9 mouse cellular contexts compared by ENCODE assay signal in genomic region chr4:62228391-62228790, GRCm38 (mm10). TPM values are rescaled to one million over a fixed set of nuclear protein-coding genes. Genes with fewer than 3 reads are reported as not detected.
A peak's percentile ranks its signal among the peaks of the same experiment; 100 is the strongest.
DNase-seq lines count a peak whose midpoint lies in the region; ATAC-seq lines count a peak whose summit lies in the region.
"Had no signal": no experiment of that assay in that cellular context is flagged by ENCODE, and none has a peak within 500 bp of the region (broad histone marks: within the 10 kb centered on the region; RNA-seq: fewer than 3 reads in every experiment).

No protein-coding gene starts in this region.

- H3K36me3 ChIP-seq in liver, embryonic 12.5 days = no peaks in the 10 kb centered on the region
- no peaks in the 10 kb centered on the region for H3K36me3 ChIP-seq in limb, embryonic 11.5 days (ENCODE audit: control insufficient read depth, insufficient read depth, low read length)
- H3K36me3 ChIP-seq: embryonic facial prominence, embryonic 12.5 days had no signal

- DNase-seq in liver (peak; percentile 30), R1 (ENCODE audit: low read depth, low spot score) (peak; percentile 67)
- DNase-seq in cerebellum, adult 9-10 months = peak; percentile 37
- peak; percentile 68 for DNase-seq in limb, embryonic 11.5 days (ENCODE audit: low spot score)
- peak; percentile 64 for DNase-seq in retina, embryonic 14.5 days (ENCODE audit: low spot score)

- H3K4me2 ChIP-seq in liver, embryonic 12.5 days = no peak overlapping the region
- H3K4me2 ChIP-seq in limb, embryonic 11.5 days (ENCODE audit: low read depth, severe bottlenecking) = no peak overlapping the region
- H3K4me2 ChIP-seq: embryonic facial prominence, embryonic 12.5 days had no signal

- no peak overlapping the region for H3K4me3 ChIP-seq in liver, embryonic 12.5 days
- H3K4me3 ChIP-seq in limb, embryonic 11.5 days (ENCODE audit: low read depth, low read length) = no peak overlapping the region
- H3K4me3 ChIP-seq: embryonic facial prominence, embryonic 12.5 days had no signal

- WGBS in liver, embryonic 12.5 days (ENCODE audit: insufficient replicate concordance) = 26% methylated on average over 10 of the region's 10 CpGs
- 44% methylated on average over 10 of the region's 10 CpGs for WGBS in limb, embryonic 11.5 days

- H3K27me3 ChIP-seq in liver, embryonic 12.5 days (replicated peaks) = no peaks in the 10 kb centered on the region
- no peaks in the 10 kb centered on the region for H3K27me3 ChIP-seq in limb, embryonic 11.5 days (ENCODE audit: control insufficient read depth, insufficient read depth, low read length)
- H3K27me3 ChIP-seq: embryonic facial prominence, embryonic 12.5 days had no signal

- ATAC-seq in liver, embryonic 12.5 days = no peak
- ATAC-seq in granulocyte monocyte progenitor cell, adult 5-6 weeks (replicated peaks; ENCODE audit: poor library complexity, severe bottlenecking) = peak; percentile 54; the same call in 1 of the 2 replicates
- ATAC-seq in limb, embryonic 11.5 days (ENCODE audit: insufficient number of reproducible peaks, low FRiP score, low TSS enrichment, low read depth) = no peak; the same call in 1 of the 2 replicates
- no peak for ATAC-seq in activated CD4-positive, CD25-positive, alpha-beta regulatory T cell, adult 4 months

- H3K9me3 ChIP-seq in liver, embryonic 12.5 days (replicated peaks) = no peaks in the 10 kb centered on the region
- no peaks in the 10 kb centered on the region for H3K9me3 ChIP-seq in limb, embryonic 11.5 days (ENCODE audit: control insufficient read depth, low read length)
- H3K9me3 ChIP-seq: embryonic facial prominence, embryonic 12.5 days had no signal

- H3K27ac ChIP-seq in liver, embryonic 12.5 days = no peak overlapping the region
- no peak overlapping the region for H3K27ac ChIP-seq in limb, embryonic 11.5 days (replicated peaks; ENCODE audit: low read depth, low read length)
- H3K27ac ChIP-seq: embryonic facial prominence, embryonic 12.5 days had no signal

- no peaks in the 10 kb centered on the region for H3K4me1 ChIP-seq in liver, embryonic 12.5 days
- no peaks in the 10 kb centered on the region for H3K4me1 ChIP-seq in limb, embryonic 11.5 days (ENCODE audit: control insufficient read depth, insufficient read depth, low read length)
- H3K4me1 ChIP-seq: embryonic facial prominence, embryonic 12.5 days had no signal

- H3K9ac ChIP-seq in liver, embryonic 12.5 days = no peak overlapping the region
- no peak overlapping the region for H3K9ac ChIP-seq in limb, embryonic 11.5 days (ENCODE audit: low read length)
- H3K9ac ChIP-seq: embryonic facial prominence, embryonic 12.5 days had no signal

RNA-seq across cellular contexts. Expression of gene Zfp37, which starts 2.5 kb away (rescaled TPM):
- 0.82 and 1.2 TPM in 2 replicates for polyA plus RNA-seq in liver, embryonic 12.5 days (2016; fragmentation: Nextera tagmentation; extraction: Ambion mirVana)
- 0.64 TPM in 1 of 2 replicates, not detected in the other for total RNA-seq in granulocyte monocyte progenitor cell, adult 5-6 weeks (2014; fragmentation: Nextera tagmentation)
- total RNA-seq in granulocyte monocyte progenitor cell, adult 5-6 weeks (2017) = not detected in 2 replicates
- 24.1 and 24.9 TPM in 2 replicates for polyA plus RNA-seq in limb, embryonic 11.5 days (2014; fragmentation: Nextera tagmentation; extraction: Ambion mirVana)
- polyA plus RNA-seq in activated CD4-positive, CD25-positive, alpha-beta regulatory T cell, adult 4 months (2017; shearing (Covaris generic)) = not detected

RNA-seq across cellular contexts. Expression of gene Slc31a2, which starts 34.0 kb away (rescaled TPM):
- 6.5 and 6.8 TPM in 2 replicates for polyA plus RNA-seq in liver, embryonic 12.5 days (2016; fragmentation: Nextera tagmentation; extraction: Ambion mirVana)
- 36.4 and 39.4 TPM in 2 replicates for total RNA-seq in granulocyte monocyte progenitor cell, adult 5-6 weeks (2014; fragmentation: Nextera tagmentation)
- total RNA-seq in granulocyte monocyte progenitor cell, adult 5-6 weeks (2017) = 18.7 and 19.4 TPM in 2 replicates
- polyA plus RNA-seq in limb, embryonic 11.5 days (2014; fragmentation: Nextera tagmentation; extraction: Ambion mirVana) = 9.6 and 11.3 TPM in 2 replicates
- 1 to 10 TPM; 7.0 to 9.7 TPM for polyA plus RNA-seq in activated CD4-positive, CD25-positive, alpha-beta regulatory T cell, adult 4 months (2017; shearing (Covaris generic))

Comparison
In these comparisons a context has a peak if more than half of its experiments do, and no peak if none do; other contexts are left out.
1. RNA of gene Zfp37, which starts 2.5 kb away (polyA plus RNA-seq): 24.1 to 24.9 TPM in limb, embryonic 11.5 days; 0.82 to 1.2 TPM in liver, embryonic 12.5 days and not detected in activated CD4-positive, CD25-positive, alpha-beta regulatory T cell, adult 4 months; every median in the first group is over 10 times any median in the second.
2. Peak in every context shown above with its lines, with median percentiles within 50 percentile points of each other: DNase-seq.